Mouse (Mus musculus): ENCODE results near the gene Ugt1a5. TPM values are rescaled to one million over a fixed set of nuclear protein-coding genes. Genes with fewer than 3 reads are reported as not detected.
"Not testable (repeated sequence)": the region's sequence is repeated elsewhere in the genome, so short reads cannot be mapped to it uniquely, and the experiment has no call there.

Gene Ugt1a5
- polyA plus RNA-seq, 1 experiment from 2014 or later, result not detected

DNA sequence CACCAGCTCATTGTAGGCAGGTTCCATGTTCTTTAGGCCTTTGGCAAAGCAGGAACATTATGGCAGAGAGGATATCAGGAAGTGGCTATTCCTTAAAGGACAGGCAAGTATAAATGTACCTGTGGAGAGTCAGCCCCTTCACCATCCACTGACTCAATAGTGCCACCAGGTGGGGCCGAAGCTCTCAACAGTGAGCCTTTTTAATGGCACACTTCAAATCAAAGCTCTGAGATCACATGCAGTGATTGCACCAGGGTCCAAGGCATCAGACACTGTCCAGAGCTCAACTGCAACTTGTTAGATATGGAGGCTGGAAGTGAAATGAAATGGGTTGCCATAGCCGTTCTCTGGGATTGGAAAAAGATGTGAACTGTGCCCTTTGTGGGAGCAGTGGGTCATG is 20.5 kb upstream of the Ugt1a5 start:
- not testable (repeated sequence) for H3K27ac ChIP-seq; H3K36me3 ChIP-seq (ENCODE audit: inconsistent target); H3K4me3 ChIP-seq (ENCODE audit: inconsistent target)
- peaks cover 64% of the 10 kb centered on the region; the same call in 1 of the 2 replicates for H3K79me2 ChIP-seq (ENCODE audit: inconsistent target)
- WGBS (ENCODE audit: missing documents), result 92% methylated on average over 2 of the region's 2 CpGs

DNA sequence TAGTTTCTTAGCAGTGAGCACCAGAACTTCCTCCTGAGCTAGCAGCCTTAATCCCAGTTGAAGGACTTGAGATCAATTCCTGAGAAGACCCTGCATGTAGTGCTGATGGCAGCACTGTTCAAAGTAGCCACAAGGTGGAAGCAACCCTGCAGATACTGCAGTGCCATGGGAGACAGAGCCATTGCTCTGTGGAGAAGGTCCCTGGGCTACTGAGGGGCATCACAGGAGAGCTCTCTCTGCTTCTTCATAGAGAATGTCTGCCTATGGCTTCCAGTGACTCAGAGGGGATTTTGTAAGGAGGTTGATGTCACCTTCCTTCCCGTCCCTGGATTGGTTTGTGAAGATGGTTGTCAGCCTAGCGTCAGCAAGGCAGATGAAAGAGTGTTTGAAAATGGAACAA is 15.7 kb upstream of the Ugt1a5 start:
- H3K4me3 ChIP-seq (ENCODE audit: inconsistent target); H3K36me3 ChIP-seq (ENCODE audit: inconsistent target); H3K27ac ChIP-seq: not testable (repeated sequence)
- no CpG with 5 or more reads among the region's 2 CpGs for whole genome bisulfite sequencing (ENCODE audit: missing documents)
- H3K79me2 ChIP-seq (ENCODE audit: inconsistent target), result peaks cover 90% of the 10 kb centered on the region

DNA sequence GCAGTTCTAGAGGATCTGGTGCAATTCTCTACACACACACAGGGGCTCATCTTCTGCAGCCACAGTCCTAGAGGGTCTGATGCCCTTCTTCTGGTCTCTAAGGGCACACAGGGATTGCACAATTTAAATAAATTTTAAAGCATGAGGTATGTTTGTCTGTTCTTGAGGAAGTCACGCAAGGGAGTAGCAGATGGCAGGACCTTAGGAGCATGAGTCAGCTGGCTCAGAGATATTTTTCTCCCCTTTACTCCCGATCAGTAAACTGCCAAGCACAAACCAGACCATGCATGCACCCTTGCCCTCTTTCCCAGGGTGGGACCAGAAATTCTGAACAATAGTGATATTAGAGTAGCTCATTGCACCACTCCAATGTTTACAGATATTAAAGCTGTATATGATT is 7.4 kb upstream of the Ugt1a5 start:
- peaks cover 84% of the 10 kb centered on the region for H3K79me2 ChIP-seq (ENCODE audit: inconsistent target)
- H3K27ac ChIP-seq, result peak overlapping the region; percentile 15
- H3K36me3 ChIP-seq (ENCODE audit: inconsistent target), result no peaks in the 10 kb centered on the region
- H3K4me3 ChIP-seq (ENCODE audit: inconsistent target), result no peak overlapping the region
- WGBS (ENCODE audit: missing documents), result 3% methylated on average over 2 of the region's 2 CpGs

DNA sequence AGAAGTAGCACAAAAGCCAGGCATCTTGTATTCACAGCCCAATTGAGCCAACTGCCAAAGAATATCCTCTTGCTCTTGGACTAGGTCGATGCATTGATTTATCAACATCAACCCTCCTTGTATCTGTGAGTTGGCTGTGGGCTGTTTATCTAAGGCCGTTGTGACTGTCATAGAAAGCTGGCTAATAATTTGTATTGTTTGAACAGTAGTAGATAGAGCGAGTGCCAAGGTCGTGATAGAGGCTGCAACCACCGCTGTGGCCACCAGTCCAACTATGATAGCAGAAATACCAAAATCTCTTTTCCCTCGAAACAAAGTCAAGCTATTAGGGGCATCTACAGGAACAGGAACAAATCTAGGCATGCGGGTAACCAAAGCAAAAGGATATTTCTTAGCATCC is 6.4 kb downstream of the Ugt1a5 start:
- H3K36me3 ChIP-seq (ENCODE audit: inconsistent target); H3K4me3 ChIP-seq (ENCODE audit: inconsistent target); H3K27ac ChIP-seq: not testable (repeated sequence)
- peaks cover 35% of the 10 kb centered on the region; the same call in 1 of the 2 replicates for H3K79me2 ChIP-seq (ENCODE audit: inconsistent target)
- 90% methylated on average over 2 of the region's 7 CpGs for WGBS (ENCODE audit: missing documents)

DNA sequence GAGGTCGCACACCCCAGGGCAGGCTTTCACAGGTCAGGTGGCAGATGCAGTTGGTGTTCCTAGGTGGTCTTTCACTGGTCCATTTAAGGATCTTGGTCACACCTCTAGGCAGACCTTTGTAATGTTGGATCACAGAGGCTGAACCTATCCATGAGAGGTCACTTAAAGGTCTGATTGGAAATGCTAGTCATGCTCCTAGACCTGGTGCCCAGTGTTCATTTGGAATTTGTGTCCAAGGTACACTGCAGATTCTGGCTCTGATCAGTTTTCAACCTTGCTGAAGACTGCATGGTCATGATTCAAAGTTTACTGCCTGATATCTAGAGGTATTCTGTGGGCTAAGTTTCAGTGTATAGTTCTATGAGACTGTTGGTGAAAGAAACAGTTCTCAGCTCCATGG is 13.8 kb downstream of the Ugt1a5 start:
- 100% methylated on average over 1 of the region's 1 CpGs for WGBS (ENCODE audit: missing documents)
- H3K4me3 ChIP-seq (ENCODE audit: inconsistent target), result no peak overlapping the region
- H3K79me2 ChIP-seq (ENCODE audit: inconsistent target), result peaks cover 33% of the 10 kb centered on the region; the same call in 1 of the 2 replicates
- H3K27ac ChIP-seq, result no peak overlapping the region
- no peaks in the 10 kb centered on the region for H3K36me3 ChIP-seq (ENCODE audit: inconsistent target)

DNA sequence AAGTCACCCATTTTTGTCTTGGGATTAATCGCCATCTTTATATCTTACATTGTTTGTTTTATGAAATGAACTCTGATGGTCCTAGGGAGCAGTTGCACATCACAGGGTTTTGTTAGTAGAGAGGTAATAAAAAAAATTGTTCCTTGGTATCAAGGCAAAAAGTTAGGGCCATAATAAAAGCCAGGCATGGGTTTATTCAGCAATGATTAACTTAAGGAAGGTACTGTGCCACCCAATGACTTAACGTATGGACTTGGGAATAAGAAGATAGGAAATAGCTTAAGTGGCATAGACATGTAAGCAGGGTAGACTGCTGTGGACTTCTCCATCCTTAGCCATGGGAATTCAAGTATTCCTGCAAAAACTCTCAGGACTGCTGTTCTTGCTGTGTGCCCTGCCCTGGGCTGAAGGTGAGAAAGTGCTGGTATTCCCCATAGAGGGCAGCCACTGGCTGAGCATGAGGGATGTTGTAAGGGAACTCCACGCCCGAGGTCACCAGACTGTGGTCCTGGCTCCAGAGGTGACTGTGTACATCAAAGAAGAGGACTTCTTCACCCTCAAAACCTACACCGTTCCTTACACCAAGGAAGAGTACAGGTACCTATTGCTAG is 20.6 kb downstream of the Ugt1a5 start:
- peaks cover 58% of the 10 kb centered on the region; the same call in 1 of the 2 replicates for H3K79me2 ChIP-seq (ENCODE audit: inconsistent target)
- 93% methylated on average over 5 of the region's 5 CpGs for WGBS (ENCODE audit: missing documents)
- no peak overlapping the region for H3K4me3 ChIP-seq (ENCODE audit: inconsistent target)
- H3K27ac ChIP-seq, result no peak overlapping the region
- H3K36me3 ChIP-seq (ENCODE audit: inconsistent target), result no peaks in the 10 kb centered on the region

DNA sequence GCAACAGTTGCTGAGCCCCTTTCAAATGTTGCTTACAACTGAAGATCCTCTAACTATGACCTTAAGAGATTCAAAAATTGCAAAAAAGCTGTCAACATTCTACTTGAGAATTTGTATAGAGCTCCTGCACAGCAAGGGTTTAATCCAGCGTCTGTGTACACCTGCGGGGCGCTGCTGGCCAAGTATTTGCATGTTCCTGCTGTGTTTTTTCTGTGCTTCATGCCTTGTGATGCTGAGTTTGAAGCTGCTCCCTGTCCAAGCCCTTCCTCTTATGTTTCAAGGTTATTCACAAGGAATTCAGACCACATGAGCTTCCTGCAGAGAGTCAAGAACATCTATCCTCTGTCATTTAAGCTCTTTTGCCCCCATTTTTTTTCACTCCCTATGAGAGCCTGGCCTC is 26.3 kb downstream of the Ugt1a5 start:
- WGBS (ENCODE audit: missing documents), result 94% methylated on average over 3 of the region's 3 CpGs
- Histone ChIP-seq H3K36me3 (ENCODE audit: inconsistent target) (no peaks in the 10 kb centered on the region), H3K79me2 (ENCODE audit: inconsistent target) (peaks cover 10% of the 10 kb centered on the region; the same call in 1 of the 2 replicates), H3K4me3 (ENCODE audit: inconsistent target) (no peak overlapping the region), H3K27ac (no peak overlapping the region)

DNA sequence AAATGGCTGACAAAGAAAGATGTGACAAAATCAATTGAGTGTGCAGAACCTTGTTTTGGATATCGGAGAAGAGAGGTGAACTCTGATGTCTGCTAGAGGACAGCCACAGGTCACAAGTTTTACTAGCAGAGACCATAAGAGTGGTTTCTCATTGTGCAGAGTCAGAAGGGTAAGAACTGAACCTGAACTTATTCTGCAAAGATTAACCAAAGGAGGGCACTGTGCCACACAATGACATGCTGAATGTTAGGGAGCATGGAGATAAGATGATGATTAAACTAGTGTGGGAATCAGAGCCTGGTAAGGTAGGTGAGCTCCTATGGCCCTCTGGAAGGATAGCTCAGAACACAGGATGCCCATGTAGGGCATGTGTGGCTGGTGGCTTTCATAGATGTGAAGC is 29.9 kb downstream of the Ugt1a5 start:
- WGBS (ENCODE audit: missing documents), result 100% methylated on average over 1 of the region's 1 CpGs
- H3K4me3 ChIP-seq (ENCODE audit: inconsistent target), result no peak overlapping the region
- H3K79me2 ChIP-seq (ENCODE audit: inconsistent target), result no peaks in the 10 kb centered on the region; the same call in 1 of the 2 replicates
- no peak overlapping the region for H3K27ac ChIP-seq
- no peaks in the 10 kb centered on the region for H3K36me3 ChIP-seq (ENCODE audit: inconsistent target)

DNA sequence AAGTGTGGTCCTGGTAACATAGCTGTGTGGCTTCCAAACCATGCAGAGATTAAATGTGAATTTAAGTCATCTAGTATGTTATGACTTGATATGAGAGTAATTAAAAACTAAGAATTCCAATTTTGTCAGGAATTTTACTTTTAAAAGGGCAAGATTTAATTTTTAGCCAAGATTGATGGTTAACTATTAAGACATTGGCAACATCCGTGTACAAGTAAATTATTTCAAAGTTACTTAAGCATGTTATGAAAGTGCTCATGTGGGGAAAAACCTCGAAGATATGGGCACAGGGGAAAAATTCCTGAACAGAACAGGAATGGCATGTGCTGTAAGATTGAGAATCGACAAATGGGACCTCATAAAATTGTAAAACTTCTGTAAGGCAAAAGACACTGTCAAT is 31.6 kb downstream of the Ugt1a5 start:
- no peaks in the 10 kb centered on the region; the same call in 1 of the 2 replicates for H3K79me2 ChIP-seq (ENCODE audit: inconsistent target)
- no peak overlapping the region for H3K4me3 ChIP-seq (ENCODE audit: inconsistent target)
- H3K36me3 ChIP-seq (ENCODE audit: inconsistent target), result no peaks in the 10 kb centered on the region
- no peak overlapping the region for H3K27ac ChIP-seq
- whole genome bisulfite sequencing (ENCODE audit: missing documents), result 83% methylated on average over 3 of the region's 3 CpGs

DNA sequence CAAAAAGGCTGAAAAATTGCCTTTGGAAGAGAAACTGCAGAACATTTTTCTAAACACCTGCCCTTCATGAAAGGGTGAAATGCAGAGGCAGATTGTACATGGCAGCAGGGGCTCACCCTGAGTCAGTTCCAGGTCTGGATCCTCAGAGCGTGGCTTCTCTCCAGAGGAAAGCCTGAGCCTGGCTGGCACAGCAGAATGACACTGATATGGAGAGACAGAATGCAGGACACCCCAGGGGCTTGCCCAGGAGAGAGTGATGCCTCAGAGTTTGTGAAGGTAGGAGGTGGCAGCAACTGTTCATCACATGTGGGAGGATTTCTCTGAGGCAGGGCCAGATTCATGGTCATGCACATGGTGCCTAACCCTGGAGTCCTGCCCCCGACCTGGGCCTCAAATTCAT is 34.2 kb downstream of the Ugt1a5 start:
- no peak overlapping the region for H3K4me3 ChIP-seq (ENCODE audit: inconsistent target)
- no peaks in the 10 kb centered on the region for H3K36me3 ChIP-seq (ENCODE audit: inconsistent target)
- H3K27ac ChIP-seq, result no peak overlapping the region
- WGBS (ENCODE audit: missing documents), result 95% methylated on average over 2 of the region's 2 CpGs
- no peaks in the 10 kb centered on the region; the same call in 1 of the 2 replicates for H3K79me2 ChIP-seq (ENCODE audit: inconsistent target)

DNA sequence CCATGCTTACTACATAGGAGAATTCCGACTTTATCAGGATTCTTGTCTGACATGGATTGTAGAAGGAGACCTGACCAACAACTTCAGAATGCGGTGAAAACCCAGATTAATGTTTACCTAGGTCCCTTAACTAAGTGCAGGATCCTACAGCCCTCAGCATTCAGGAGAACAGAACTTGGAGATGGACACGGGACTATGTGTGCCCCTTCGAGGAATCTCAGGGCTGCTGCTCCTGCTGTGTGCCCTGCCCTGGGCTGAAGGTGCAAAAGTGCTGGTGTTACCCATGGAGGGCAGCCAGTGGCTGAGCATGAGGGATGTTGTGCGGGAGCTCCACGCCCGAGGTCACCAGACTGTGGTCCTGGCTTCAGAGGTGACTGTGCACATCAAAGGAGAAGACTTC is 34.6 kb downstream of the Ugt1a5 start, which contains the start of gene Ugt1a2:
Gene Ugt1a2, plus strand, starts transcription at position 146 of the 400 bp plus-strand sequence.
- Histone ChIP-seq H3K79me2 (ENCODE audit: inconsistent target) (no peaks in the 10 kb centered on the region; the same call in 1 of the 2 replicates), H3K27ac (no peak within 1 kb of the TSS), H3K4me3 (ENCODE audit: inconsistent target) (no peak within 1 kb of the TSS), H3K36me3 (ENCODE audit: inconsistent target) (no peaks in the 10 kb centered on the region)
- WGBS (ENCODE audit: missing documents), result 97% methylated on average over 7 of the region's 7 CpGs

DNA sequence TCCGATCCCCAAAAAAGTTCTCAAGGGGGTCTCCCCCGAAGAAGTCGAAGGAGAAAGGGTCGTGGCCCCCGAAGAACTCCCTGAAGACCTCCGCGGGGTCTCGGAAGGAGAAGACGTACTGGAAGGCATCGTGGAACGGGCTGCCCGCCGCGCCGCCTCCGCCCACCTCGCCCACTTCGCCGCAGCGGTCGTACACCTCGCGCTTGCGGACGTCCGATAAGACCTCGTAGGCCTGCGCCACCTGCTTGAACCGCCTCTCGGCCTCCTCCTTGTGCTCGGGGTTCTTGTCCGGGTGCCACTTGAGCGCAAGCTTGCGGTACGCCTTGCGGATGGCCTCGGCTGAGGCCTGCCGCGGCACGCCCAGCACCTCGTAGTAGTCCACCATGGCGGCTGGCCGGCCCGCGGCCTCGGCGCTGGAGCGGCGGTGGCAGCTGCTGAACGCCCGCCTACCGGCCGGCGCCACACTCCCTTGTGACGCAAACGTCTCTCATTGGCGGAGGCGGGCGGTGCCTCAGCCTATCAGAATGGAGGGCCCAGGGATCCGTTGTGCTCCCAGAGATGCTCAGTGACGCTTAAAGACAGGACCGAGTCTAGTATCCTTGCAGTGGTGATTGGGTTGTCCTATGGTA is 39.6 kb downstream of the Ugt1a5 start, which contains the start of gene Dnajb3:
Gene Dnajb3, minus strand, starts transcription at position 489 of the 629 bp plus-strand sequence.
- no peaks in the 10 kb centered on the region for H3K36me3 ChIP-seq (ENCODE audit: inconsistent target)
- no peak within 1 kb of the TSS for H3K27ac ChIP-seq
- no peaks in the 10 kb centered on the region; the same call in 1 of the 2 replicates for H3K79me2 ChIP-seq (ENCODE audit: inconsistent target)
- H3K4me3 ChIP-seq (ENCODE audit: inconsistent target), result no peak within 1 kb of the TSS
- 36% methylated on average over 58 of the region's 62 CpGs for WGBS (ENCODE audit: missing documents)

DNA sequence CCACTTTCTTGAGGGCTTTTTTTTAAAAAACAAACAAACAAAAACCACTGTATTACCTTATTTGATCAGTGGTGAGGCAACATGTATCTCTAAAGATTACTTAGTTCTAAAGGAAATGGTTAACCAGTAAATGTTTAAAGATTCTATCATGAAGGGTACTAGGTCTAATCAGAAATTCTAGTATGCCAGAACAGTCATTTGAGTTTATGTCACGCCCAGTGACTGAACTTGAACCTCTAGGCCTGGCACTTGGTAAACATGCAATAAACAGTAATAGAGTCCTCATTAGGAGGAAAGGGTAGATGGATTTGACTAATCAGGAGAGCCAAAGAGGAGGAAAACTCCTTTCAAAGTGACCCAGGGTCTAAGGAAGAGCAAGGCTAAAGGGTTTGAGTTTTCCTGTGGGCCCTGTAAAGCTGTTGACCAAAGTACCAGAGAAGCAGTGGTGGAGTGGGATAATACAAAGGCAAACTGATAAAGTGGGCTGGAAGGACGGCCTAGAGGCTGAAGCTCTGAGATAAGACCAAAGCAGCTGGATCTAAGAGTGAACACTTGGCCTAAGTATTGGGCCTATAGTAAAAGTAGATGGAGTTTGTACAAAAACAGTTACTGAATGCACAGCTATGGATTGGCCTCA is 41.1 kb downstream of the Ugt1a5 start:
- H3K27ac ChIP-seq, result no peak overlapping the region
- H3K79me2 ChIP-seq (ENCODE audit: inconsistent target), result no peaks in the 10 kb centered on the region; the same call in 1 of the 2 replicates
- no peak overlapping the region for H3K4me3 ChIP-seq (ENCODE audit: inconsistent target)
- no peaks in the 10 kb centered on the region for H3K36me3 ChIP-seq (ENCODE audit: inconsistent target)
- 91% methylated on average over 2 of the region's 2 CpGs for WGBS (ENCODE audit: missing documents)

DNA sequence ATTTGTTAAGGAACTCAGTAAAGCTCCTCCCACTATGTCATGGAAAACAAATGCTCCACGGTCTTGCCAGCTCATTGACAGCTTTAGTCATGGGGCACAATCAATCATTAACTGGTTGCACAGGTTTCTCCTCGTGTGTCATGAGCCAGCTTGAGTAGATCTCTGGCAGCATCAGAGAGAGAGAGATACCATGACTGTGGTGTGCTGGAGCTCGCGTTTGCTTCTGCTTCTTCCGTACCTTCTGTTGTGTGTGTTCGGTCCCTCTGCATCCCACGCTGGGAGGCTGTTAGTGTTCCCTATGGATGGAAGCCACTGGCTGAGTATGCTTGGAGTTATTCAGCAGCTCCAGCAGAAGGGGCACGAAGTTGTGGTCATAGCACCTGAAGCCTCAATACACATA is 46.0 kb downstream of the Ugt1a5 start, which contains the start of gene Ugt1a1:
Gene Ugt1a1, plus strand, starts transcription at position 148 of the 400 bp plus-strand sequence.
- no peaks in the 10 kb centered on the region for H3K36me3 ChIP-seq (ENCODE audit: inconsistent target)
- H3K27ac ChIP-seq, result no peak within 1 kb of the TSS
- 72% methylated on average over 8 of the region's 8 CpGs for WGBS (ENCODE audit: missing documents)
- no peak within 1 kb of the TSS for H3K4me3 ChIP-seq (ENCODE audit: inconsistent target)
- no peaks in the 10 kb centered on the region; the same call in 1 of the 2 replicates for H3K79me2 ChIP-seq (ENCODE audit: inconsistent target)

Measured in macrophage (primary cell).